In genomic region chr12:79502862-79503581, GRCm38 (mm10) we compare ENCODE assay signal across 11 mouse cellular contexts.
DNase-seq lines count a peak whose midpoint lies in the region; ATAC-seq and TF ChIP-seq lines count a peak whose summit lies in the region.
"Had no signal": no experiment of that assay in that cellular context is flagged by ENCODE, and none has a peak within 500 bp of the region (broad histone marks: within the 10 kb centered on the region; RNA-seq: fewer than 3 reads in every experiment).

No protein-coding gene starts in this region.

- no peak for ATAC-seq in hindbrain, embryonic 11.5 days (ENCODE audit: low FRiP score)
- no peak for ATAC-seq in hindbrain, embryonic 13.5 days (ENCODE audit: low FRiP score)
- ATAC-seq in lung, embryonic 14.5 days (ENCODE audit: insufficient read depth), result peak; percentile 60; the same call in 1 of the 2 replicates
- ATAC-seq in forebrain, embryonic 11.5 days (replicated peaks; ENCODE audit: low FRiP score), result no peak
- no peak for ATAC-seq in liver, postnatal 0 days

- no peak overlapping the region for H3K4me2 ChIP-seq in hindbrain, embryonic 11.5 days (replicated peaks; ENCODE audit: low read depth, low read length)
- H3K4me2 ChIP-seq in hindbrain, embryonic 13.5 days, result no peak overlapping the region
- H3K4me2 ChIP-seq in lung, embryonic 14.5 days, result no peak overlapping the region
- H3K4me2 ChIP-seq in forebrain, embryonic 11.5 days (ENCODE audit: low read depth, low read length, severe bottlenecking), result no peak overlapping the region
- no peak overlapping the region for H3K4me2 ChIP-seq in liver, postnatal 0 days (ENCODE audit: low read depth, low read length)

- no peak for TF ChIP-seq EP300 in liver, postnatal 0 days (IDR thresholded peaks at IDR 0.05; ENCODE audit: low read depth)

- H3K4me1 ChIP-seq in hindbrain, embryonic 11.5 days (replicated peaks; ENCODE audit: control insufficient read depth, insufficient read depth, low read length), result no peaks in the 10 kb centered on the region
- peaks cover 34% of the 10 kb centered on the region for H3K4me1 ChIP-seq in hindbrain, embryonic 13.5 days (replicated peaks)
- peaks cover 25% of the 10 kb centered on the region for H3K4me1 ChIP-seq in lung, embryonic 14.5 days (ENCODE audit: insufficient read depth)
- peaks cover 4% of the 10 kb centered on the region for H3K4me1 ChIP-seq in lung, adult 2 months (ENCODE audit: control insufficient read depth, insufficient read depth, low read length)
- peaks cover 9% of the 10 kb centered on the region; the same call in 1 of the 2 replicates for H3K4me1 ChIP-seq in forebrain, embryonic 11.5 days (replicated peaks; ENCODE audit: control insufficient read depth, insufficient read depth, low read length)
- H3K4me1 ChIP-seq in liver, postnatal 0 days (ENCODE audit: insufficient read depth), result peaks cover 9% of the 10 kb centered on the region

- H3K36me3 ChIP-seq in hindbrain, embryonic 11.5 days (ENCODE audit: control insufficient read depth, insufficient read depth, low read length), result no peaks in the 10 kb centered on the region
- no peaks in the 10 kb centered on the region for H3K36me3 ChIP-seq in hindbrain, embryonic 13.5 days
- H3K36me3 ChIP-seq in lung, embryonic 14.5 days (ENCODE audit: insufficient read depth), result no peaks in the 10 kb centered on the region
- H3K36me3 ChIP-seq in forebrain, embryonic 11.5 days (ENCODE audit: control insufficient read depth, insufficient read depth, low read length), result no peaks in the 10 kb centered on the region
- H3K36me3 ChIP-seq in liver, postnatal 0 days (replicated peaks; ENCODE audit: insufficient read depth, low read length), result no peaks in the 10 kb centered on the region

- no peak overlapping the region for H3K9ac ChIP-seq in hindbrain, embryonic 11.5 days (ENCODE audit: low read depth, low read length)
- no peak overlapping the region for H3K9ac ChIP-seq in hindbrain, embryonic 13.5 days
- no peak overlapping the region for H3K9ac ChIP-seq in lung, embryonic 14.5 days
- no peak overlapping the region for H3K9ac ChIP-seq in forebrain, embryonic 11.5 days (ENCODE audit: low read length)
- H3K9ac ChIP-seq in liver, postnatal 0 days (replicated peaks), result no peak overlapping the region
- H3K9ac ChIP-seq: liver, embryonic 14.5 days had no signal

- 79% methylated on average over 11 of the region's 11 CpGs for WGBS in hindbrain, embryonic 11.5 days
- WGBS in hindbrain, embryonic 13.5 days, result 69% methylated on average over 11 of the region's 11 CpGs
- WGBS in lung, embryonic 14.5 days, result 38% methylated on average over 11 of the region's 11 CpGs
- WGBS in lung, adult 2 months, result 64% methylated on average over 11 of the region's 11 CpGs
- WGBS in forebrain, embryonic 11.5 days, result 92% methylated on average over 11 of the region's 11 CpGs
- WGBS in liver, postnatal 0 days (ENCODE audit: insufficient replicate concordance), result 84% methylated on average over 11 of the region's 11 CpGs

- no peak for TF ChIP-seq POLR2A in lung, adult 2 months (IDR thresholded peaks at IDR 0.05; ENCODE audit: borderline replicate concordance, extremely low read depth, low read depth, low read length)

- H3K4me3 ChIP-seq in hindbrain, embryonic 11.5 days (ENCODE audit: low read depth, low read length), result no peak overlapping the region
- H3K4me3 ChIP-seq in hindbrain, embryonic 13.5 days, result no peak overlapping the region
- H3K4me3 ChIP-seq in lung, embryonic 14.5 days (ENCODE audit: low read depth, low read length), result no peak overlapping the region
- no peak overlapping the region for H3K4me3 ChIP-seq in lung, adult 2 months (replicated peaks; ENCODE audit: extremely low read depth, low read depth, low read length)
- no peak overlapping the region for H3K4me3 ChIP-seq in forebrain, embryonic 11.5 days (ENCODE audit: low read depth, low read length)
- H3K4me3 ChIP-seq in liver, postnatal 0 days (ENCODE audit: low read depth, low read length), result no peak overlapping the region

- H3K27me3 ChIP-seq in hindbrain, embryonic 11.5 days (ENCODE audit: control insufficient read depth, insufficient read depth, low read length), result no peaks in the 10 kb centered on the region
- H3K27me3 ChIP-seq in hindbrain, embryonic 13.5 days, result no peaks in the 10 kb centered on the region
- no peaks in the 10 kb centered on the region for H3K27me3 ChIP-seq in lung, embryonic 14.5 days (ENCODE audit: insufficient read depth, low read length)
- no peaks in the 10 kb centered on the region for H3K27me3 ChIP-seq in forebrain, embryonic 11.5 days (ENCODE audit: control insufficient read depth, insufficient read depth, low read length)
- no peaks in the 10 kb centered on the region for H3K27me3 ChIP-seq in liver, postnatal 0 days (ENCODE audit: insufficient read depth, low read length)

- H3K9me3 ChIP-seq in hindbrain, embryonic 11.5 days (ENCODE audit: control insufficient read depth, low read length), result no peaks in the 10 kb centered on the region
- H3K9me3 ChIP-seq in hindbrain, embryonic 13.5 days, result no peaks in the 10 kb centered on the region
- no peaks in the 10 kb centered on the region for H3K9me3 ChIP-seq in lung, embryonic 14.5 days (ENCODE audit: low read depth, low read length)
- peaks cover 3% of the 10 kb centered on the region; the same call in 1 of the 2 replicates for H3K9me3 ChIP-seq in forebrain, embryonic 11.5 days (ENCODE audit: control insufficient read depth, low read length)
- no peaks in the 10 kb centered on the region for H3K9me3 ChIP-seq in liver, postnatal 0 days (ENCODE audit: low read length)

- intact Hi-C loops in left cerebral cortex, postnatal 4 days (cut with DNase I), result no loop called here

- TF ChIP-seq CTCF in lung, embryonic 14.5 days (IDR thresholded peaks at IDR 0.05; ENCODE audit: low read depth), result no peak
- TF ChIP-seq CTCF in lung, adult 2 months (IDR thresholded peaks at IDR 0.05; ENCODE audit: insufficient read depth, low read length), result no peak
- TF ChIP-seq CTCF in liver, postnatal 0 days (IDR thresholded peaks at IDR 0.05; ENCODE audit: low read depth), result no peak

- DNase-seq in hindbrain, embryonic 11.5 days (ENCODE audit: low spot score), result no peak
- DNase-seq in lung, embryonic 14.5 days, result peak; percentile 79
- no peak for DNase-seq in lung, adult 2 months
- DNase-seq in forebrain, embryonic 11.5 days (ENCODE audit: low spot score), result no peak
- DNase-seq in liver, postnatal 0 days, result no peak
- no peak for DNase-seq in thymus, postnatal 14 days
- no peak for DNase-seq in left cerebral cortex, postnatal 4 days
- DNase-seq: cerebellum, adult 9-10 months; right cerebral cortex, postnatal 25 days had no signal

- H3K27ac ChIP-seq in hindbrain, embryonic 11.5 days (ENCODE audit: low read depth, low read length), result 0 out of 2 replicates have a peak overlapping the region, but pooled peaks have one; percentile 63
- no peak overlapping the region for H3K27ac ChIP-seq in hindbrain, embryonic 13.5 days
- peak overlapping the region; percentile 62 for H3K27ac ChIP-seq in lung, embryonic 14.5 days (ENCODE audit: low read depth)
- peak overlapping the region; percentile 42; the same call in 1 of the 2 replicates for H3K27ac ChIP-seq in forebrain, embryonic 11.5 days (ENCODE audit: low read depth, low read length)
- H3K27ac ChIP-seq in liver, postnatal 0 days (ENCODE audit: low read depth), result peak overlapping the region; percentile 66
- H3K27ac ChIP-seq: liver, embryonic 14.5 days had no signal
